Mouse (Mus musculus) kidney, adult 9 months (tissue): Measurements from ENCODE around the gene Zc3h15.
A peak's percentile ranks its signal among the peaks of the same experiment; 100 is the strongest.
"Not testable (repeated sequence)": the region's sequence is repeated elsewhere in the genome, so short reads cannot be mapped to it uniquely, and the experiment has no call there.

ENCODE experiments used
- DNase-seq: peaks from one replicate; pipeline ENCODE4 v3.0.0; 2022

The Zc3h15 gene

GRCm38 (mm10) chr2:83644276-83645252, at the start of gene Zc3h15:
TSS of gene Zc3h15 (plus strand) at chr2:83644435.
- DNase-seq, result peak; percentile 95

GRCm38 (mm10) chr2:83620558-83621367, 23.5 kb upstream of the Zc3h15 start:
- DNase-seq, result no peak

- DNase-seq, result no peak
Measured at GRCm38 (mm10) chr2:83621511-83621910, 22.7 kb upstream of the Zc3h15 start.

- no peak for DNase-seq
Measured at GRCm38 (mm10) chr2:83622792-83623191, 21.4 kb upstream of the Zc3h15 start.

- no peak for DNase-seq
Measured at GRCm38 (mm10) chr2:83624045-83624444, 20.2 kb upstream of the Zc3h15 start.

GRCm38 (mm10) chr2:83625226-83626108, 18.8 kb upstream of the Zc3h15 start:
- peak; percentile 67 for DNase-seq

GRCm38 (mm10) chr2:83626881-83627280, 17.4 kb upstream of the Zc3h15 start:
- no peak for DNase-seq

- no peak for DNase-seq
Measured at GRCm38 (mm10) chr2:83627495-83627894, 16.7 kb upstream of the Zc3h15 start.

- no peak for DNase-seq
Measured at GRCm38 (mm10) chr2:83627932-83628331, 16.3 kb upstream of the Zc3h15 start.

GRCm38 (mm10) chr2:83641993-83642392, 2.2 kb upstream of the Zc3h15 start:
- no peak for DNase-seq

GRCm38 (mm10) chr2:83648916-83649315, 4.7 kb downstream of the Zc3h15 start:
- DNase-seq, result peak; percentile 51

GRCm38 (mm10) chr2:83652606-83653005, 8.4 kb downstream of the Zc3h15 start:
- no peak for DNase-seq

GRCm38 (mm10) chr2:83659279-83659678, 15.0 kb downstream of the Zc3h15 start:
- no peak for DNase-seq

- no peak for DNase-seq
Measured at GRCm38 (mm10) chr2:83660114-83660513, 15.9 kb downstream of the Zc3h15 start.

GRCm38 (mm10) chr2:83661351-83661750, 17.1 kb downstream of the Zc3h15 start:
- DNase-seq, result no peak

- DNase-seq, result not testable (repeated sequence)
Measured at GRCm38 (mm10) chr2:83665051-83665450, 20.8 kb downstream of the Zc3h15 start.

- no peak for DNase-seq
Measured at GRCm38 (mm10) chr2:83667430-83667829, 23.2 kb downstream of the Zc3h15 start.

GRCm38 (mm10) chr2:83668052-83668451, 23.8 kb downstream of the Zc3h15 start:
- no peak for DNase-seq

- DNase-seq, result peak; percentile 51
Measured at GRCm38 (mm10) chr2:83669988-83670387, 25.8 kb downstream of the Zc3h15 start.

GRCm38 (mm10) chr2:83671843-83672242, 27.6 kb downstream of the Zc3h15 start:
- no peak for DNase-seq

- no peak for DNase-seq
Measured at GRCm38 (mm10) chr2:83673067-83673466, 28.8 kb downstream of the Zc3h15 start.

GRCm38 (mm10) chr2:83673843-83674242, 29.6 kb downstream of the Zc3h15 start:
- DNase-seq, result no peak

GRCm38 (mm10) chr2:83674421-83674820, 30.2 kb downstream of the Zc3h15 start:
- no peak for DNase-seq
